Mouse (Mus musculus) ES-Bruce4 (cell line): ENCODE data around the gene Fam13a. TPM values are rescaled to one million over a fixed set of nuclear protein-coding genes. Genes with fewer than 3 reads are reported as not detected.

Experiments used
- H3K27ac ChIP-seq: 2 replicates; pipeline ENCODE4 v1.5.1; 2012; ENCODE audit warnings: low read length, inconsistent platforms; ENCODE audit not compliant: insufficient read depth
- H3K27me3 ChIP-seq: 2 replicates; pipeline ENCODE4 v1.6.1; 2012; ENCODE audit warnings: mild to moderate bottlenecking, low read length, inconsistent platforms; ENCODE audit not compliant: control insufficient read depth, poor library complexity, insufficient read depth, severe bottlenecking
- H3K36me3 ChIP-seq: 2 replicates; pipeline ENCODE4 v1.6.1; 2012; ENCODE audit warnings: inconsistent platforms, mild to moderate bottlenecking, low read length, moderate library complexity; ENCODE audit not compliant: control insufficient read depth, poor library complexity, insufficient read depth, severe bottlenecking
- H3K4me1 ChIP-seq: one replicate; pipeline ENCODE4 v1.8.1; 2011; ENCODE audit warnings: low read length; ENCODE audit not compliant: control insufficient read depth, insufficient read depth
- H3K4me3 ChIP-seq: 2 replicates; pipeline ENCODE4 v1.5.1; 2011; ENCODE audit warnings: low read depth, mild to moderate bottlenecking, low read length
- H3K9ac ChIP-seq: 2 replicates; pipeline ENCODE4 v1.6.1; 2012; ENCODE audit warnings: low read depth, mild to moderate bottlenecking, inconsistent platforms; ENCODE audit not compliant: poor library complexity, severe bottlenecking
- H3K9me3 ChIP-seq: replicated peaks from 2 replicates; pipeline ENCODE4 v1.6.1; 2012; ENCODE audit warnings: mild to moderate bottlenecking, low read length, inconsistent platforms; ENCODE audit not compliant: control insufficient read depth, poor library complexity, insufficient read depth, severe bottlenecking
- CTCF ChIP-seq: IDR thresholded peaks from one replicate; pipeline ENCODE4 v1.8.1; 2011; ENCODE audit warnings: low read depth, low read length
- EP300 ChIP-seq: IDR thresholded peaks from 2 replicates; pipeline ENCODE4 v1.6.1; 2011; ENCODE audit warnings: low read depth, low read length; ENCODE audit not compliant: insufficient read depth
- POLR2A ChIP-seq: IDR thresholded peaks from one replicate; pipeline ENCODE4 v1.8.1; 2011; ENCODE audit warnings: low read length; ENCODE audit not compliant: insufficient read depth
- polyA plus RNA-seq: library from polyadenylated mRNA; stranded (reverse); fragments of >200 nt; gene quantifications from 2 replicates; pipeline ENCODE4 v1.2.4, GENCODE M21; 2011; ENCODE audit warnings: low read depth; ENCODE audit not compliant: missing spikeins, insufficient read depth, insufficient read length

The Fam13a gene
- 1.6 and 2.7 TPM in 2 replicates for polyA plus RNA-seq

- no peaks in the 10 kb centered on the region for H3K27me3 ChIP-seq
- H3K4me1 ChIP-seq, result no peaks in the 10 kb centered on the region
- peak within 1 kb of the TSS; percentile 54 for H3K4me3 ChIP-seq
- TF ChIP-seq EP300 (no peak), POLR2A (no peak), CTCF (no peak)
- H3K36me3 ChIP-seq, result no peaks in the 10 kb centered on the region
- H3K27ac ChIP-seq, result no peak within 1 kb of the TSS
- H3K9me3 ChIP-seq, result no peaks in the 10 kb centered on the region
- no peak within 1 kb of the TSS for H3K9ac ChIP-seq
Measured at GRCm38 (mm10) chr6:59024164-59024724, at the start of gene Fam13a. TSS of gene Fam13a (minus strand) at chr6:59024549.

- no peaks in the 10 kb centered on the region for H3K4me1 ChIP-seq
- H3K27me3 ChIP-seq, result no peaks in the 10 kb centered on the region
- peaks cover 22% of the 10 kb centered on the region for H3K9me3 ChIP-seq
- no peak overlapping the region for H3K27ac ChIP-seq
- TF ChIP-seq CTCF, result no peak
- no peak for TF ChIP-seq POLR2A
- no peak for TF ChIP-seq EP300
- no peak overlapping the region for H3K9ac ChIP-seq
- no peaks in the 10 kb centered on the region for H3K36me3 ChIP-seq
- no peak overlapping the region for H3K4me3 ChIP-seq
Measured at GRCm38 (mm10) chr6:59072096-59073060, 48.0 kb upstream of the Fam13a start.

DNA sequence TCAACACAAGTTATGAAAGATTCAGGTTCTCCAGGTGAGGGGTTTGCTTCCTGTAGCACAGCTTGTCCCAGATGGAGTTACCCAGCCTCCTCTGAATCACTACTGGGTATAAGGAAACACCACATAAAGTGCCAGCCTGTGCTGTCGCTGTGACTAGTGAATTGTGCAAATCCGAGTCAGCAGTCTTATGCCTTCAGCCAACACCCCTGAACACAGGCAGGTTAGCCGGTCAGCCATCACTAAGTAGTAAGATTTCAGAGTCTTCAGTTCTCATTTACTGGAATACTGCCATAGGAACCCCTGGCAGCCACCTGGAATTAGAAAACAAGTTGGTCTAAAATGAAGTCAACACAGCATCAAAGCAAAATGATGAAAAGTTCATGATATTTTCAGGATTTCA lies 47.3 kb upstream of the Fam13a start:
- TF ChIP-seq POLR2A, result no peak
- no peak for TF ChIP-seq CTCF
- no peak overlapping the region for H3K4me3 ChIP-seq

GRCm38 (mm10) chr6:59068187-59068586 lies 43.8 kb upstream of the Fam13a start:
- H3K4me1 ChIP-seq, result no peaks in the 10 kb centered on the region
- no peak overlapping the region for H3K4me3 ChIP-seq
- H3K9ac ChIP-seq, result no peak overlapping the region
- TF ChIP-seq POLR2A (no peak), EP300 (no peak), CTCF (no peak)
- H3K27ac ChIP-seq, result no peak overlapping the region
- H3K36me3 ChIP-seq, result no peaks in the 10 kb centered on the region
- no peaks in the 10 kb centered on the region for H3K9me3 ChIP-seq
- H3K27me3 ChIP-seq, result no peaks in the 10 kb centered on the region

More for the DNA sequence above, 47.3 kb upstream of the Fam13a start:
- H3K27me3 ChIP-seq, result no peaks in the 10 kb centered on the region
- H3K27ac ChIP-seq, result no peak overlapping the region
- H3K9ac ChIP-seq, result no peak overlapping the region
- H3K9me3 ChIP-seq, result peaks cover 18% of the 10 kb centered on the region
- no peaks in the 10 kb centered on the region for H3K4me1 ChIP-seq
- H3K36me3 ChIP-seq, result no peaks in the 10 kb centered on the region

GRCm38 (mm10) chr6:59064440-59064839 lies 40.1 kb upstream of the Fam13a start:
- no peaks in the 10 kb centered on the region for H3K9me3 ChIP-seq
- H3K9ac ChIP-seq, result no peak overlapping the region
- H3K36me3 ChIP-seq, result no peaks in the 10 kb centered on the region
- H3K27me3 ChIP-seq, result no peaks in the 10 kb centered on the region
- TF ChIP-seq CTCF, result no peak
- no peak for TF ChIP-seq EP300
- TF ChIP-seq POLR2A, result no peak
- H3K4me3 ChIP-seq, result no peak overlapping the region
- H3K4me1 ChIP-seq, result no peaks in the 10 kb centered on the region
- H3K27ac ChIP-seq, result no peak overlapping the region

DNA sequence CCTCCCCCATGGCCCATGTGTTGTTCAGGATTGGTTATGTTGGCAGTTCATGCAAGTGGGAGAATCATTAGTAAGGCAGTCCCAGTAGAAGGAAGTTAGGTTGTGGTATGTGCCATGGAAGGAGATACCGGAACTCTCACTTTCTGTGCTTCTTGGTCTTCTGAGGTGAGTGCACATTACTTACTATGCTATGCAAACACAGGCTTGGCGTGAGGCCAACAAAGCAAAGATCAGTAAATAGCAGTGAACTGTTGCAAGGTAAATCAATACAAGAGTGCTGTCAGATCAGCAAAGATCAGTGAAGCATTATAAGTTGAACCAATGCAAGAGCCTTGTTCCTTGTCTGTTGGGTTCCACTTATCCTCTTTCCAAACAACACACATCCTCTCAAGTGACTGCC lies 28.9 kb upstream of the Fam13a start:
- H3K27me3 ChIP-seq, result no peaks in the 10 kb centered on the region
- H3K9me3 ChIP-seq, result no peaks in the 10 kb centered on the region
- no peaks in the 10 kb centered on the region for H3K36me3 ChIP-seq
- H3K4me1 ChIP-seq, result no peaks in the 10 kb centered on the region
- H3K9ac ChIP-seq, result no peak overlapping the region
- TF ChIP-seq EP300 (no peak), CTCF (no peak)
- no peak overlapping the region for H3K27ac ChIP-seq
- no peak overlapping the region for H3K4me3 ChIP-seq
